Mouse (Mus musculus) c-Kit-positive CD71-positive TER-119-negative erythroid progenitor cells, embryonic 14.5 days (primary cell): Measurements from ENCODE around the gene Hscb.
A peak's percentile ranks its signal among the peaks of the same experiment; 100 is the strongest.

Experiments
- DNase-seq: peaks from one replicate; pipeline ENCODE4 v3.0.0-alpha.2; 2013; ENCODE audit warnings: low read depth

The Hscb gene

DNA sequence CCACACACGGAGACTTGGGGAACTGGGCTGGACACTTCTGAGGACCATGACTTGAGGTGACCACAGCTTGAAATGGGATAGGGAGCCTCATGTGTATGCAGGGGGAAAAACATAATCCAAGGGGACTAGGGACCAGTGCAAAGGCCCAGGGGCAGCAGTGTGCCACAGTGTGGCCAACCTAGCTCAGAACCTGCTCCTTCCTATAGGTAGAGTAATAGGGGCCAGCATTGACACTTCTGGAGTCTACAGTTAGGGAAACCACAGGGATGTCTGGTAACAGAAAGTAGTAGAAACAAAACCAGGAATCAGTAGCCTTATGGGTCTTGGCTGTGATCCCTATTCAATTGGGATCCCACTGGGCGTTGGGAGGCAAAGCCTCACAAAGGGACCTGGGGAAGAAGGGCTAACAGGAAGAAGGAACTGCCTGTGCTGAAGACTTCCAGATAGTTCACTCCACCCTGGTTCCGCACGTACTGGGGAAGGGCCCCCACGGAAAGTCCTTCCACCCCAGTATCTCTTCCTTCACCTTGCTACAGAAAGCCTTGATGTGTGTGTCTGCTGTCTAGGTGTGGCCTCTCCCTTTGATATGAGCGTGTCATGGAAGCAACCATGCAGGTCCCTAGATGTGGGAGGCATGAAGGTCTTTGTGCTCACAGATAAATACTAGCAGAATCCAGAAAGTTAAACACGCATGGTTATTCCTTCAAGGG, 57.9 kb downstream of the Hscb start:
- peak; percentile 62 for DNase-seq

DNA sequence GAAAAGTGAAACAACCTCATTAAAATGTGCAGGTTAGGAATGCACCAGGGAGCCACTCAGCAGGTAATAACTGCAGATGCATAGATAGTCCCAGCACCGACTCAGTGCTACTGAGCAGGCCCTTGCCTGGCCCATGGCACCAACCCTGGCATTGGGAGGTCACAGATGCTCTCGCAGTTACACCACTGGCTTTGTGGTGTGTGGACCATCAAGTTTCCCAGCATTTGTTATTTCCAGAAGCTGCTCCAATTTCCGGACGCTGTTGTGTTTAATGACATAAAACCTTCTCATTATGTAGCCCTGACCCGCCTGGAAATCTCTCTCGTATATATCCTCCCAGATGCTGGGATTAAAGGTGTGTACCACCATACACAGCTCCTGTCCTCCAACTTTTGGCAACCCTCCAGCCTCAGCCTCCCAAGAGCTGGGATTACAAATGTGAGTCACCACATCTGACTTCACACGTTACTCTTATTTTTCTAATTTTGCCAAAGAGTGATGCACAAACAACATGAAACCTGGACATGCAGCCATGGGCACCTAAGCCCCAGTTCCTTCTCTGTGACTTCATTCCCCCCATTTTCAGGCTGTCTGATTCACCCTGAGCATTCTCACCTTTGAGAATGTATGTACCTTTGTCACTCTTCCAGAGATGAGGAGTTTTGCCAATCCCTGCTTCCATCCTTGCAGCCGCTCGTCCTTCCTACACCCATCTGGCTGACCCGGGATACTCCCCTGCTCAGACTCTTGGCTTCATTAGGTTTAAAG, 58.6 kb downstream of the Hscb start:
- no peak for DNase-seq

- peak; percentile 82 for DNase-seq
These were observed 59.4 kb downstream of the Hscb start, which contains the start of gene Pus1 for GRCm38 (mm10) chr5:110779998-110780760. Gene Pus1, minus strand, starts transcription at chr5:110780659.

GRCm38 (mm10) chr5:110779276-110779997, 60.1 kb downstream of the Hscb start:
- DNase-seq = no peak
